Mouse (Mus musculus) limb, embryonic 10.5 days (tissue): ENCODE data around the gene B4galt1. TPM values are rescaled to one million over a fixed set of nuclear protein-coding genes. Genes with fewer than 3 reads are reported as not detected.

Experiments used
- DNase-seq: peaks from one replicate; pipeline ENCODE4 v3.0.0-alpha.2; 2017; ENCODE audit warnings: low spot score
- H3K27ac ChIP-seq: fragments of 300-500 bp; sonication (generic); 2 replicates; pipeline ENCODE4 v1.5.1; 2016; ENCODE audit warnings: mild to moderate bottlenecking
- H3K27me3 ChIP-seq: fragments of 300-500 bp; sonication (generic); 2 replicates; pipeline ENCODE4 v1.6.1; 2016; ENCODE audit warnings: low read depth, mild to moderate bottlenecking; ENCODE audit not compliant: poor library complexity, severe bottlenecking
- H3K36me3 ChIP-seq: fragments of 300-500 bp; sonication (generic); 2 replicates; pipeline ENCODE4 v1.6.1; 2016; ENCODE audit warnings: mild to moderate bottlenecking, moderate library complexity
- H3K4me1 ChIP-seq: fragments of 300-500 bp; sonication (generic); 2 replicates; pipeline ENCODE4 v1.6.1; 2016
- H3K4me3 ChIP-seq: fragments of 300-500 bp; sonication (generic); 2 replicates; pipeline ENCODE4 v1.5.1; 2016; ENCODE audit warnings: mild to moderate bottlenecking, moderate library complexity
- H3K9me3 ChIP-seq: fragments of 300-500 bp; sonication (generic); replicated peaks from 2 replicates; pipeline ENCODE4 v1.6.1; 2016; ENCODE audit warnings: mild to moderate bottlenecking
- WGBS: fragments of 180-500 bp; shearing (Covaris S2); methylation state at CpG from one replicate; pipeline ENCODE4 v1.1.7; 2016; 5-methylcytosine and 5-hydroxymethylcytosine counted together
- polyA plus RNA-seq: library from polyadenylated mRNA; unstranded; fragments of >200 nt; fragmentation: Nextera tagmentation; extraction: Ambion mirVana; gene quantifications from 2 replicates; pipeline ENCODE4 v1.2.1, GENCODE M21; 2016

B4galt1 gene
- polyA plus RNA-seq, 1 experiment from 2014 or later: 29.9 TPM

DNA sequence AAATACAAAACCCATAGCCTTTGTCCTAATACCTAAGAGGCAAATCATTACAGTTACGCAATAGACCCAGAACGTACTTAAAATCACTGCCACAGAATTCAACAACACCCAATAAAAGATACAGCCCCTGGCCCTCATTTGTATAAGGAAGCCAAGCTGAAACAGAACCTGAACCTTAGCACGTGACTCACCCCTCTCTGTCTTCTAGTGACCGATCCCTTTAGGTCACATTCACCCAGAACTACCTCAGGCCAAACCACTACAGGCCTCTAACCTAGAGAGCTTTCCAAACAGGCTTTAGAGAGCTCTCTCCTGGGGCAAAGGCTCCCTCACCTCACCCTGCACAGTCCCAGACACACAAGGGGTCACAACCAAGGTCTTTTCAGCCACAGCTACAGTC, 6.6 kb downstream of the B4galt1 start:
- Histone ChIP-seq H3K27me3 (no peaks in the 10 kb centered on the region), H3K9me3 (no peaks in the 10 kb centered on the region), H3K27ac (no peak overlapping the region), H3K36me3 (peaks cover 7% of the 10 kb centered on the region; the same call in 1 of the 2 replicates), H3K4me3 (no peak overlapping the region), H3K4me1 (peaks cover 44% of the 10 kb centered on the region)
- DNase-seq: no peak
- 72% methylated on average over 4 of the region's 4 CpGs for WGBS

- no peak overlapping the region for H3K4me3 ChIP-seq
- no peaks in the 10 kb centered on the region for H3K27me3 ChIP-seq
- H3K9me3 ChIP-seq: no peaks in the 10 kb centered on the region
- WGBS: 87% methylated on average over 7 of the region's 7 CpGs
- peaks cover 36% of the 10 kb centered on the region for H3K4me1 ChIP-seq
- H3K27ac ChIP-seq: no peak overlapping the region
- DNase-seq: no peak
- peaks cover 7% of the 10 kb centered on the region; the same call in 1 of the 2 replicates for H3K36me3 ChIP-seq
Observed at GRCm38 (mm10) chr4:40846143-40846931, 7.5 kb downstream of the B4galt1 start.

- H3K4me3 ChIP-seq: no peak overlapping the region
- WGBS: 70% methylated on average over 12 of the region's 12 CpGs
- peaks cover 4% of the 10 kb centered on the region; the same call in 1 of the 2 replicates for H3K36me3 ChIP-seq
- DNase-seq: no peak
- peak overlapping the region; percentile 70; the same call in 1 of the 2 replicates for H3K27ac ChIP-seq
- H3K27me3 ChIP-seq: no peaks in the 10 kb centered on the region
- peaks cover 25% of the 10 kb centered on the region for H3K4me1 ChIP-seq
- no peaks in the 10 kb centered on the region for H3K9me3 ChIP-seq
Observed at GRCm38 (mm10) chr4:40844811-40845751, 8.7 kb downstream of the B4galt1 start.

DNA sequence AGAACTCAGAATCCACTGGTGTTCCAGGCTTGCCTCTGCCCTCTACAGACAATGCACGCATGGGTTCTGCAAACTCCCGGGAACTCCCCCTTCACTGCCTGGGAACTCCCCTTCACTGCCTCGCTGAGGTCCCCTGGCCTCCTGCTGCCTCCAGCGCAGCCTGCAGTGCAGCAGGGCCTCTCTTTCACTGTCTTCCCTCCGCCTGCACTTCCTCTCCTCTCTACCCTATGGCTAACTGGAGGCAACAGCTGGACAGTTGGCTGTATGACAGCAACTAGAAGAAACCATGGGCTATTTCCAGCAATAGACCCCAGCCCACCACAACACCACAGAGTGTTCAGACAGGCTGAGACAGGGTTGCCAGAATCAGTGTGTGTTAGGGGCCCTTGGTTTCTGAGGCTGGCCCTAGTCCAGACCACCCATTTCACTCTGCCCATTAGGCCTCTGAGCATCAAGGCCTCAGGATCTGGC, 9.5 kb downstream of the B4galt1 start:
- H3K4me3 ChIP-seq: no peak overlapping the region
- no peaks in the 10 kb centered on the region for H3K27me3 ChIP-seq
- DNase-seq: no peak
- WGBS: 32% methylated on average over 5 of the region's 5 CpGs
- H3K9me3 ChIP-seq: no peaks in the 10 kb centered on the region
- H3K27ac ChIP-seq: peak overlapping the region; percentile 70; the same call in 1 of the 2 replicates
- H3K4me1 ChIP-seq: peaks cover 25% of the 10 kb centered on the region
- peaks cover 2% of the 10 kb centered on the region; the same call in 1 of the 2 replicates for H3K36me3 ChIP-seq

DNA sequence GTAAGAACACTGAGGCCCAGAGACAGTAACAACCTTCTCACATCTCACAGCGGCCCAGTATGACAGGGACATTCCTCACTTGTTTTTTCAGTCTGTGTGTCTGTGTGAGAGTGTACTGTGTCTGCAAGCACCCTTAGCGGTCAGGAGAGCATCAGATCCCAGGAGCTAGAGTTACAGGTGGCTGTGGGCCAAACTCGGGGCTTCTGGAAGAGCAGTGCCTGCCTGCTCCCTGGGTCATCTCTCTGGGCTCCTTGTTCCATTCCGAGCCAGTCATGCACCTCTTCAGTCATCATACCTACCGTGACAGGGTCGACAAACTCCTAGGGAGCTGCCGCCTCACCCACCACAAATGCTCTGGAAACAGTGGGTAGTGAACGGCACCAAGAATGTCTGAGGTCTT, 10.1 kb downstream of the B4galt1 start:
- no peak for DNase-seq
- 83% methylated on average over 8 of the region's 8 CpGs for WGBS
- peaks cover 25% of the 10 kb centered on the region for H3K4me1 ChIP-seq
- H3K27ac ChIP-seq: peak overlapping the region; percentile 70; the same call in 1 of the 2 replicates
- no peaks in the 10 kb centered on the region for H3K27me3 ChIP-seq
- H3K36me3 ChIP-seq: 0 out of 2 replicates have a peak, but pooled peaks cover 2% of the 10 kb centered on the region
- H3K9me3 ChIP-seq: no peaks in the 10 kb centered on the region
- no peak overlapping the region for H3K4me3 ChIP-seq

DNA sequence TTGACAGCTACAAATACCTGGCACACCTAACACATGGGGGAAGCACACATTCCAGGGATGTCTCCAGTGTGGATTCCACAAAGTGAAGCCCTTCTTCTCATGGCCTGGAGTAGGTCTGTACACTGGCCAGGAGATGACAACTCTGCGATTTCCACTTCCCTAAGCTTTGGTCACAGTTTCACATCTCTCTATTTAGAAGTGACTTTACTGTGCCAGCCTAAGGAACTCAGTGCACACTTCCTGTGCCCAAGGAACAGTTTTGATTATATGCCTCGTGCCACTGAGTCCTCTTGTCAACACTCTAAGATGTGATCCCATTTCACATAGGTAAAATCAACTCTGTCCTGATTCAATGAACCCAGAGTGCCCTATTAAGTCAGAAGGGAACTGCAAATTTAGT, 13.4 kb downstream of the B4galt1 start:
- no peak for DNase-seq
- whole genome bisulfite sequencing: 90% methylated on average over 2 of the region's 2 CpGs
- Histone ChIP-seq H3K36me3 (0 out of 2 replicates have a peak, but pooled peaks cover 2% of the 10 kb centered on the region), H3K4me1 (peaks cover 21% of the 10 kb centered on the region), H3K4me3 (no peak overlapping the region), H3K9me3 (no peaks in the 10 kb centered on the region), H3K27ac (no peak overlapping the region), H3K27me3 (no peaks in the 10 kb centered on the region)

DNA sequence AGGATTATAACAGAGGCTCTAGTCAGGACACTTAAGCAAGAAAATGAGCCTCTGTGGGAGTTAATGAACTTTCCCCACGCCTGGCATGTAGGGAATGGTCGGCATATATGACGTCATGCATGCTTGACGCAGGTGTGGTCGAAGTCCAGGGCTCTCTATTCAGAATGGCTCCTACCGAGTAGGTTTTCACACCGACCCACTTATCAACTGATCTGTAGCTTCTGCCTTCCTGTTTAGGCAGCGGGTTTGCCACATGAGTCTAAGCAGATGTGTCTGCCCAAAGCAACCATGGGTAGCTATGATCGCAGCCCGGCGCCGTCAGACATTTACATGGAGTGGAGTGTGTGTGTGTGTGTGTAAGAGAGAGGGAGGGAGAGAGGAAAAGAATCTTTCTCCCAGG, 14.6 kb downstream of the B4galt1 start:
- Histone ChIP-seq H3K4me3 (no peak overlapping the region), H3K4me1 (peaks cover 11% of the 10 kb centered on the region), H3K36me3 (0 out of 2 replicates have a peak, but pooled peaks cover 2% of the 10 kb centered on the region), H3K9me3 (no peaks in the 10 kb centered on the region), H3K27ac (no peak overlapping the region), H3K27me3 (no peaks in the 10 kb centered on the region)
- no peak for DNase-seq
- WGBS: 94% methylated on average over 12 of the region's 12 CpGs

GRCm38 (mm10) chr4:40837451-40838285, 16.1 kb downstream of the B4galt1 start:
- no peaks in the 10 kb centered on the region for H3K27me3 ChIP-seq
- no peak overlapping the region for H3K27ac ChIP-seq
- no peak overlapping the region for H3K4me3 ChIP-seq
- no peak for DNase-seq
- no peaks in the 10 kb centered on the region for H3K9me3 ChIP-seq
- H3K4me1 ChIP-seq: peaks cover 6% of the 10 kb centered on the region; the same call in 1 of the 2 replicates
- WGBS: 81% methylated on average over 10 of the region's 10 CpGs
- no peaks in the 10 kb centered on the region for H3K36me3 ChIP-seq

DNA sequence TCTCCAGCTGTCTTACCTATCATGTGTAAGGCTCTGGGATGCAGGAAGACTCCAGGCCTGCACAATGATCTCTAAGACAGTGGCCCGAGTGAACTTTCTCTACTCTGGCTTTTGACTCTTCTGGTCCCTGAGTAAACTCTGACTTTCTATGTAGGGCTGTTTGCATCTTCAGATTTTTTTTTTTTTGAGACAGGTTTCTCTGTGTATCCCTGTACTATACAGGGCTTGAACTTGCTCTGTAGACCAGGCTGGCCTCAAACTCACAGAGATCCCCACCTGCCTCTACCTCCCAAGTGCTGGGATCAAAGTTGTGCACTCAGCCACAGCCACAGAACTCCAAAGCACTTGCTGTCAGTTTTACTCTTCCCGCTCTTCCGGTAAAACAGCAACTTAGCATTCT, 16.8 kb downstream of the B4galt1 start:
- H3K4me1 ChIP-seq: peaks cover 6% of the 10 kb centered on the region; the same call in 1 of the 2 replicates
- H3K27me3 ChIP-seq: no peaks in the 10 kb centered on the region
- WGBS: 91% methylated on average over 3 of the region's 3 CpGs
- DNase-seq: no peak
- H3K9me3 ChIP-seq: no peaks in the 10 kb centered on the region
- no peak overlapping the region for H3K4me3 ChIP-seq
- no peaks in the 10 kb centered on the region for H3K36me3 ChIP-seq
- H3K27ac ChIP-seq: no peak overlapping the region

DNA sequence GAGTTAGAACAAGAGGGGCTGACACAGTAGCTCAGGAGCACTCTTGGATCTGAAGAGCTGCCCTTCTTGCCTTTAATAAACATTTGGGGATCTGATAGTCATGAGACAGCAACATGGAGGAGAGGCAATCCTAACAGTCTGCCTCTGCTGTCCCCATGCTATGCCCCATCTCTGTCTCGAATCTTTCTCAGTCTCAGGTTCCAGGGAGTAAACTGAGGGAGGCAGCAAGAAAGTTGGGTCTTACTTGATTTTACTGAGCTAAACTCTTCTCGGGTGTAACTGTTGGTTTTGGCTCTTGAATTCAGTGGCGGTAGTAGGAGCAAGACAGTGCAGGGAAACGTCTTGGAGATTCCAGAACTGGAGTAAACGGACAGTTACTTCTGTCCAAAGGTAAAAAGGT, 18.9 kb downstream of the B4galt1 start:
- Histone ChIP-seq H3K4me1 (peaks cover 6% of the 10 kb centered on the region; the same call in 1 of the 2 replicates), H3K36me3 (no peaks in the 10 kb centered on the region), H3K27me3 (no peaks in the 10 kb centered on the region), H3K4me3 (no peak overlapping the region), H3K27ac (no peak overlapping the region), H3K9me3 (no peaks in the 10 kb centered on the region)
- no peak for DNase-seq
- WGBS: 94% methylated on average over 5 of the region's 5 CpGs

DNA sequence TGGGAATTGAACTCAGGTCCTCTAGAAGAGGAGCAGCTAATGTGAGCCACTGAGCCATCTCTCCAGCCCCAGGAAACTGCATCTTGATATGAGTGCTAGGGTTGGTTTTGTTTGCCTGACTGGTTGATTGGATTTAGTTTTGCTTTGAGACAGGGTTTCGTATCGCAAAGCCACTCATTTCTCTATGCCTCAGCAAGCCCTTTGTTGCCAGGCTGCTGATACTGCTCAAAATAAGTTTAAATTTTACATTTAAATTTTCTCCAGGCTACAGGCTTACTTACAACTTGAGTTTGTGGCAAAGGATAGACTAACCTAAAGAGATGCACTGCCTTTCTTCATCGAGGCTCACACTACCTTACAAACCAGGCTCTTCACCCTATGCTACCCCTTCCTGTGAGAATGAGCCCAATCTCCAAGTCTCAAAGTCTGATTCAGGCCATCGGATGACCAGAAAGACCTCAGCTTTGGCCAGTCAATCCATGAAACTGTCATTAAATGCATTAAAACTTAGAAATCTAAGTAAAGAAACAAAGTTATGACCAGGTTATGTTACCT, 19.5 kb downstream of the B4galt1 start:
- no peak overlapping the region for H3K4me3 ChIP-seq
- no peaks in the 10 kb centered on the region for H3K9me3 ChIP-seq
- no peak overlapping the region for H3K27ac ChIP-seq
- WGBS: 96% methylated on average over 4 of the region's 4 CpGs
- H3K36me3 ChIP-seq: no peaks in the 10 kb centered on the region
- no peaks in the 10 kb centered on the region for H3K27me3 ChIP-seq
- no peak for DNase-seq
- H3K4me1 ChIP-seq: peaks cover 6% of the 10 kb centered on the region; the same call in 1 of the 2 replicates
